Mouse (Mus musculus): ENCODE measurements at regions not wholly inside any gene's neighbourhood (a gene's known extent, or its start where the extent isn't known, plus 50 kb on each side); places are given as distances from the start of the nearest gene placed in this dataset.
A peak's percentile ranks its signal among the peaks of the same experiment; 100 is the strongest.

DNA sequence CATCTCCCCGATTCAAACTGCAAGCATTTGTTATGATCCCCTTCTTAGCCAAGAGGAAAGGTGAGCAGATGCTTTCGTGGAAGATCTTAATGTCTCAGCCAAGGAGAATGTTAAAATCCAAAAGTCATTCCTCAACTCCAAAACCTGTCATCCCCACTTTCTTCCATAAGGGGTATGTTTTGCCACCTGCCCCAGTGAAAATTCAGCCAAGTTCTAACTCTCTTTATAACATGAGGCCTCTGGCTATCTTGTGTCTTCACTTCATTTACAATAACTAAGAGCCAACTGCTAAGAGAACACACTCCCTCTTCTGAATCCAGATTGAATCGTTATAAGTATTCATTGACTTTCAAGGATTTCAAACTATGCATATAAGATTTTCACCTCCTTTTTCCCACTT, 246.7 kb upstream of the Adam34 start:
- no peak for DNase-seq (ENCODE audit: low spot score)

DNA sequence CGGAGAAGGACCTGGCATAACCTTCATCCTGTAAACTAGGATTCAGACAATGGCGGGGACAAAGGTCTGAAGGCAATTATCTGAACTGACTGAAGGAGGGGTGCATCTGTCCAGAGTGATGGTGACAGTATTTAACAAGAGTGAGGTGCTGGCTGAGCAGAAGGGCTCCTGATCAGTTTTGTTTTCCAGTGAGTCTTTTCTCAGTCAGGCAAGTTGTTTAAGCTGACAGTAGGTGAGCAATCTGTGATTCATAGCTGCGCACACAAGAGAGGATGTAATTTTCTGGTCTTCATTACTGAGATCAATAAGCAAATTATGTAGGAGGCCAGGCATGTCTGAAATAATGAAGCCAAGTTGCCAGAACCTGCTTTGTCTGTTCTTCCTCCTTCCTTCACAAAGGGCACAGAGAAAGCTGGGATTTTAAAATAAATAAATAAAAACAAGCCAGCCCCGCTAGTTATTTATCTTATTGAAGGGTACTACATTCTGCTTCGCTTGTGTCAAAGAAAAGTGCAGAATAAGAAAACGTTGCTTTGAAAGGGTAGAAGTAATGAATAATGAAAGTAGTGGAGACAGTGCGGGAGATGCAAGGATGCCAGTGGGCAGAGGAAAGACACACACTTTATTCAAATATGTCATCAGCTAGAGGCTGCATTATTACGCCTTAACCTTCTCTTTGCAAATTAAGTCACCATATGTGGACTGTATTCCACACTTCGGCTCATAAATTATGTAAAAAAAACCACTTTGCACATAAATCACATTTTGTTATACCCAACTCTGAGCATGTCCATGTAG, 239.6 kb upstream of the Adam34 start:
- DNase-seq (ENCODE audit: low spot score): no peak

- DNase-seq (ENCODE audit: low spot score): peak; percentile 7
Observed at GRCm38 (mm10) chr8:43948807-43949206, 239.0 kb upstream of the Adam34 start.

- DNase-seq (ENCODE audit: low spot score): no peak
Observed at GRCm38 (mm10) chr8:43931727-43932126, 221.9 kb upstream of the Adam34 start.

GRCm38 (mm10) chr8:43922982-43923381, 213.1 kb upstream of the Adam34 start:
- DNase-seq (ENCODE audit: low spot score): no peak

GRCm38 (mm10) chr8:43921263-43921662, 211.4 kb upstream of the Adam34 start:
- DNase-seq (ENCODE audit: low spot score): no peak

- peak; percentile 4 for DNase-seq (ENCODE audit: low spot score)
Observed at GRCm38 (mm10) chr8:43906119-43906518, 196.3 kb upstream of the Adam34 start.

GRCm38 (mm10) chr8:43895171-43895570, 185.3 kb upstream of the Adam34 start:
- DNase-seq (ENCODE audit: low spot score): no peak

GRCm38 (mm10) chr8:43853820-43854590, 144.2 kb upstream of the Adam34 start:
- DNase-seq (ENCODE audit: low spot score): no peak

Measured in yolk sac, embryonic 10.5 days (tissue).